Mouse (Mus musculus): ENCODE data around the gene Apoc4. TPM values are rescaled to one million over a fixed set of nuclear protein-coding genes. Genes with fewer than 3 reads are reported as not detected.
"Not testable (repeated sequence)": the region's sequence is repeated elsewhere in the genome, so short reads cannot be mapped to it uniquely, and the experiment has no call there.

Gene Apoc4
- total RNA-seq, 2 experiments from 2014 or later: not detected

- DNase-seq (ENCODE audit: extremely low spot score in 1 of 2, low spot score in 1 of 2): no peak
These were observed 19.2 kb upstream of the Apoc4 start for GRCm38 (mm10) chr7:19700299-19701068.

DNA sequence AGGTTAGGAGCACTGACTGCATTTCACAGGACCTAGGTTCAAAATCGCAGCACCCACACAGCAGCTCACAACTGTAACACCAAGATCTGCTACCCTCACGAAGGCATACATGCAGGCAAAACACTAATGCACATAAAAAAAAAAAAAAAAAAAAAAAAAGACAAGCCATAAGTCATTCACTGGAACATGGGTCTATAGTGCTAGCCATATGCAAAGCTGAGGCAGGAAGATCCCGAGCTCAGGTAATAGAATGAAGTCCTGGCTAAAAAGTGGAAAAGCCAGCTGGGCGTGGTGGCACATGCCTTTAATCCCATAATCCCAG is 18.5 kb upstream of the Apoc4 start:
- no peak for DNase-seq (ENCODE audit: extremely low spot score in 1 of 2, low spot score in 1 of 2)

DNA sequence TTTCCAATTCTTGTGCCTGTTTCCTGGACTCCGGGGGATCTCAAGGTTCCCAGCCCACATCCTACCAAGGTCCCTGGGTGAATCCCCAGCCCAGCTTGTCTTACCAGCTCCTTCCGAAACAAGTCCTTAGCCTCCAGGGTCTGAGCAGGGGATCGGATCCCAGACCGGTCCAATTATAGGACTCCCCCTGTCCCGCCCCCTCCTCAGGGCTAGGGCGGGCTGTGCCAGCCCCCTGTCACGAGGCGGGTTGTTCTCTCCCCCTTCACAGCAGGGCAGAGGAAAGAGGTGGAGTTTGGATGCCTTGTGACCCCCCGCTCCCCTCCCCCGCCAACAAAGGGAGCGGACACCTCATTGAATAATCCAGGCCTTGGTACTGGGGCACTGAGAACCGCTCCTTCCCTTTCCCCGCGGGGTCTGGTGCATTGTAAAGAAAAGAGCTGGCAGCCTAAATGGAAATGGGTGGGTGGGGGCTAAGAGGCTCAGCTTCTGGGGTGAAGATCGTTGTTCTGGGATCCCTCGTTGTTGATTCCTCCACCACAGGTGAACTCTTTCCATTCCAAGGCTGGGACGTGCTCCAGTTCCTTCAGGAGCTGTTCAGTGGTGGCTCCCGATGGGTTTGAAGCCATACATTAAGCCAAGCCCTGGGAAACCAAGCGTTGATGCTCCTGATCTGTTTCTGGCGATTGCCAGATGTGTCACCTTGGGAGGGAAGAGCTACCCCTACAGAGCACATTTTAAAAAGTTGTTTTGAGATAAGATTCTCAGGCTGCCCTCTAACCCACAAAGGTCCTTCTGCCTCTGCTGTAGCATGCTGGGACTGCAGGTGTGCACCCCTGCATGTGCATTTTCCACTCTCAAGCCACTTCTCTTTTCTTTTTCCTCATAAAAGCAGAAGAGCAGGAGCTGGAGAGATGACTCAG is 17.9 kb upstream of the Apoc4 start, which contains the start of gene Apoe:
Gene Apoe (minus strand): TSS at position 282 of the 920 bp plus-strand sequence.
- DNase-seq (ENCODE audit: extremely low spot score in 1 of 2, low spot score in 1 of 2): peak in 1 of 2 experiments; percentile 38

DNA sequence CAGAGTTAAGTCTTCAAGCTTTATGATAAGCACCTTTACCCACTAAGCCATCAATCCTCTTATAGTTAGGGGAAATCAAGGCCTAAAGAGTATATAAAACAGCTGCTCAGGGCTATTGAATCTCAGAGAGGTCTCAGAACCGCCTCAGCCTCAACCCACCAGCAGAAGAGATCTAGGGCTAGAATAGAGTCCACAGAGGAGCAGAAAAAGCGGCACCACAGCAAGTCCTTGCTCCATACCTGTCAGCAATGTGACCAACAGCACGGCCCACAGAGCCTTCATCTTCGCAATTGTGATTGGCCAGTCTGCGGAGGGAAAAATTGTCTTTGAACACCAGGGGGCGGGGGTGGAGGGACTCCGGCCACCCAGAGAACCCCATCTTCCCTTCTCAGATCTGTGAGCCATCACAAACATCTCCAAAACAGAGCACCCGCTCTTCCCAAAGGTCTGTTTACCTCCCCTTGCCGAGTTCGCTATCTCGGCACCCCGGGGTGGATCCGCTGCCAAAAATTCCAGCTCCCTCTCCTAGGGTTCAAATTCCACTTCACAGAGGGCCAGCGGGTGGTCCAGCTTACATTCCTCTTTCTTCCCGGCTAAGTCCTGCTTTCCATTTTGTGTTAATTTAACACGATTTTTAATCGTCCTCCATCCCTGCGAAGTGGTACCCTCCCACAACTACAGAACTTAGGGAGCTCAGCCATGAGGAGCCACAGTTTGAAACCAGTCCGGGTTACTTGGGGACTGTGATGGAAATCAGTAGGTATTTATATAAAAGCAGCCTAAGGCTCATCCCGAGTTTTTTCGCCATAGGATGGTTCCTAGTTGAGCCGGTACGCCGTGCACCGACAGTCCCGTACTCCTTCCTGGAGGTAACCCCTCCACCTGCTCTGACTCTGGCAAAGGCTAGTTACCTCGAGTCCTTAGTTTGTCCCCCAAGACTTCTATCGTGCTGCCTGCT is 16.9 kb upstream of the Apoc4 start:
- DNase-seq (ENCODE audit: extremely low spot score in 1 of 2, low spot score in 1 of 2): no peak

GRCm38 (mm10) chr7:19696336-19696873 is 15.1 kb upstream of the Apoc4 start:
- no peak for DNase-seq (ENCODE audit: extremely low spot score in 1 of 2, low spot score in 1 of 2)

DNA sequence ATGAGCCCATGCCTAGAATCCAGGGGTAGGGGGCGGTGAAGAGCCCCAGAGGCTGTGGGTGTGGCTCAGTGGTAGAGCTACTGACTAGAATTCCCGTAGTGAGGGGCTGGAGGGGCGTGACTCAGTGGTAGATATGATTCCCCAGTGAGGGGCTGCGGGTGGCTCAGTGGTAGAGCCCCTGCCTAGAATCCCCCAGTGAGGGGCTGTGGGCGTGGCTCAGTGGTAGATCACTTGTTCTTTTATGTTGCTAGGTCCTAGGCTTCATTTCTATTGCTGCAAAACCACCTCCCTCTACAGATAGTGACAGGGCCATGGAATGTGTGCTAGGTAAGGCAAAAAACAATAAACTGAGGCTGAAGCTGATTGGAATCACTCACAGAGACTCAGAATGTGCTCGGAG is 14.6 kb upstream of the Apoc4 start:
- no peak for DNase-seq (ENCODE audit: extremely low spot score in 1 of 2, low spot score in 1 of 2)

GRCm38 (mm10) chr7:19695213-19695594 is 13.9 kb upstream of the Apoc4 start:
- no peak for DNase-seq (ENCODE audit: extremely low spot score in 1 of 2, low spot score in 1 of 2)

GRCm38 (mm10) chr7:19694336-19695212 is 13.3 kb upstream of the Apoc4 start:
- no peak for DNase-seq (ENCODE audit: extremely low spot score in 1 of 2, low spot score in 1 of 2)

GRCm38 (mm10) chr7:19693421-19693820 is 12.1 kb upstream of the Apoc4 start:
- DNase-seq (ENCODE audit: extremely low spot score in 1 of 2, low spot score in 1 of 2): no peak

DNA sequence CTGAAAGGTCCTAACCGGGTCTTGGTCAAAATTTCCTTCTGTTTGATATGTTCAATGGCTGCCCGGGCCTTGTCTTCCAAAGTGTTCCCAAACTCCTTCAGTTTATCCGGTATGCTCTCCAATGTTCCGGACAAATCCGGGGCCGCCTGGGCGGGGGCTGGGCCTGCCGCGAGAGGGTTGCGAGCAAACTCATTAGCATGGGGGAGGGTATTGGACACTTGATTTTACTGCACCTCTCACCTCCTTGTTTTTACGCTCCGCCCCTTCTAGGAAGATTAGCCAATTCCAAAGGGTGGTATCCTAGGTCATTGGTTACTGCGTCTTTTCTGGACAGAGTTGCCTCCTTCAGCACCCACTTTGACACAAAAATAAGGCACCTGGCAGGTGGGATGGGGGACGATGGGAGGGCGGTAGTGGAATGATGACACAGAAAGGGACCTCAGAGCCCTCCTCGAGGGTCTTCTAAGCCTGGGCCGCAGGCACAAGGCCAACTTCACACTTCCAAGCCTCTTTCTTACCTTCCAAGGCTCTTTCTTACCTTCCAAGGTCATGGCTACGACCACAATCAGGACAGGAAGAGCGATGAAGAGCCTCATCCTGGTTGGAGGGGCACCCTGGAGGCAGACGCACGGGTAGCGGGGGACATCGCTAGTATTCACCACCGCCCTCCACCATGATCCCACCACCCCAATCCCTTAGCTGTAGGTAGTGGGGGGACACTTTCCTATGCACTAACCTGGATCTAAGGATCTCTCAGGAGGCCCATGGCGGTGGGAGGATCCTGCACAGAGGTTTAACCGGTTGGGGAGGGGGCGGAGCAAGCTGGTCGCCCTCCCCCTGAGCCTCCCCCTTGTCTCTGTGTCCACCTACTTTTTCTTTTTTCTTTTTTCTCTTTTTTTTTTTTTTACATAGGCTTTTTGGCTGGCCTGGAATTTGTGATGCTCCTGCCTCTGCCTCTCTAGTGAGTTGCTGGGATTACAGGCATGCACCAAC is 10.9 kb upstream of the Apoc4 start, which contains the start of gene Apoc1:
Gene Apoc1 (minus strand): TSS at position 788 of the 993 bp plus-strand sequence.
- DNase-seq (ENCODE audit: extremely low spot score in 1 of 2, low spot score in 1 of 2): no peak

GRCm38 (mm10) chr7:19691434-19691833 is 10.2 kb upstream of the Apoc4 start:
- no peak for DNase-seq (ENCODE audit: extremely low spot score in 1 of 2, low spot score in 1 of 2)

- no peak for DNase-seq (ENCODE audit: extremely low spot score in 1 of 2, low spot score in 1 of 2)
These were observed 9.6 kb upstream of the Apoc4 start for GRCm38 (mm10) chr7:19690845-19691244.

GRCm38 (mm10) chr7:19688611-19689010 is 7.3 kb upstream of the Apoc4 start:
- no peak for DNase-seq (ENCODE audit: extremely low spot score in 1 of 2, low spot score in 1 of 2)

- no peak for DNase-seq (ENCODE audit: extremely low spot score in 1 of 2, low spot score in 1 of 2)
These were observed 6.8 kb upstream of the Apoc4 start for GRCm38 (mm10) chr7:19688101-19688500.

- DNase-seq (ENCODE audit: extremely low spot score in 1 of 2, low spot score in 1 of 2): not testable (repeated sequence)
These were observed 5.8 kb upstream of the Apoc4 start for GRCm38 (mm10) chr7:19686927-19687583.

GRCm38 (mm10) chr7:19686521-19686920 is 5.2 kb upstream of the Apoc4 start:
- no peak for DNase-seq (ENCODE audit: extremely low spot score in 1 of 2, low spot score in 1 of 2)

GRCm38 (mm10) chr7:19685374-19685773 is 4.1 kb upstream of the Apoc4 start:
- no peak for DNase-seq (ENCODE audit: extremely low spot score in 1 of 2, low spot score in 1 of 2)
